Mouse (Mus musculus) bone marrow macrophage, adult 2 months (primary cell): ENCODE measurements around the gene Arsk.

ENCODE experiments used
- CTCF ChIP-seq: IDR thresholded peaks from 2 replicates; pipeline ENCODE4 v1.5.1; 2012; ENCODE audit warnings: low read depth, mild to moderate bottlenecking, low read length, moderate library complexity
- POLR2A ChIP-seq: IDR thresholded peaks from 2 replicates; pipeline ENCODE4 v1.6.1; 2012; ENCODE audit warnings: mild to moderate bottlenecking, low read depth, low read length, borderline replicate concordance

- TF ChIP-seq CTCF = no peak
- no peak for TF ChIP-seq POLR2A
Observed at GRCm38 (mm10) chr13:76014511-76014910, 83.9 kb downstream of the Arsk start.
